Mouse (Mus musculus): ENCODE measurements around the gene Ski. TPM values are rescaled to one million over a fixed set of nuclear protein-coding genes. Genes with fewer than 3 reads are reported as not detected.

The Ski gene
- polyA plus RNA-seq, 1 experiment from 2014 or later, result 9.7 TPM

Other genes with a start within 250 kb of the Ski start
- 0.43 and 0.64 TPM in 2 replicates for gene Plch2, start 165.8 kb downstream of the Ski start, polyA plus RNA-seq (2016; fragmentation: Nextera tagmentation; extraction: Ambion mirVana)
- gene Pex10, start 155.6 kb downstream of the Ski start, polyA plus RNA-seq (2016; fragmentation: Nextera tagmentation; extraction: Ambion mirVana), result 22.2 TPM in 2 replicates
- gene Rer1, start 136.2 kb downstream of the Ski start, polyA plus RNA-seq (2016; fragmentation: Nextera tagmentation; extraction: Ambion mirVana), result 133 and 137 TPM in 2 replicates
- 4.5 and 6.8 TPM in 2 replicates for gene Morn1, start 136.0 kb downstream of the Ski start, polyA plus RNA-seq (2016; fragmentation: Nextera tagmentation; extraction: Ambion mirVana)
- gene Faap20, start 27.2 kb upstream of the Ski start, polyA plus RNA-seq (2016; fragmentation: Nextera tagmentation; extraction: Ambion mirVana), result 108 and 110 TPM in 2 replicates
- gene Prkcz, start 138.8 kb upstream of the Ski start, polyA plus RNA-seq (2016; fragmentation: Nextera tagmentation; extraction: Ambion mirVana), result 15.5 and 16.8 TPM in 2 replicates
- gene Gabrd, start 175.5 kb upstream of the Ski start, polyA plus RNA-seq (2016; fragmentation: Nextera tagmentation; extraction: Ambion mirVana), result not detected in 2 replicates
- 10.7 and 10.8 TPM in 2 replicates for gene Cfap74, start 186.6 kb upstream of the Ski start, polyA plus RNA-seq (2016; fragmentation: Nextera tagmentation; extraction: Ambion mirVana)
- gene Tmem52, start 246.5 kb upstream of the Ski start, polyA plus RNA-seq (2016; fragmentation: Nextera tagmentation; extraction: Ambion mirVana), result not detected in 2 replicates

All from forebrain, embryonic 10.5 days (tissue).